Mouse (Mus musculus): ENCODE data around the gene Bak1.

GRCm38 (mm10) chr17:27041046-27041786, 12.4 kb upstream of the Bak1 start:
- TF ChIP-seq CTCF (IDR thresholded peaks at IDR 0.05; ENCODE audit: extremely low read depth, insufficient read depth, insufficient read length, insufficient replicate concordance) (no peak), POLR2A (IDR thresholded peaks at IDR 0.05; ENCODE audit: low read depth, low read length) (no peak)
